Mouse (Mus musculus): Measurements from ENCODE around the gene Polm. TPM values are rescaled to one million over a fixed set of nuclear protein-coding genes. Genes with fewer than 3 reads are reported as not detected.
A peak's percentile ranks its signal among the peaks of the same experiment; 100 is the strongest.
"Not testable (repeated sequence)": the region's sequence is repeated elsewhere in the genome, so short reads cannot be mapped to it uniquely, and the experiment has no call there.

Polm gene
- polyA plus RNA-seq, 1 experiment from 2014 or later, result 3.9 TPM

GRCm38 (mm10) chr11:5828509-5829191, 9.2 kb downstream of the Polm start:
- Histone ChIP-seq H3K27ac (ENCODE audit: low read depth, low read length) (no peak overlapping the region), H3K9ac (ENCODE audit: low read length) (no peak overlapping the region), H3K4me2 (ENCODE audit: low read length) (no peak overlapping the region), H3K4me3 (ENCODE audit: low read depth, low read length) (no peak overlapping the region), H3K36me3 (ENCODE audit: control insufficient read depth, insufficient read depth, low read length) (peaks cover 41% of the 10 kb centered on the region), H3K9me3 (replicated peaks; ENCODE audit: control insufficient read depth, low read length) (no peaks in the 10 kb centered on the region), H3K4me1 (ENCODE audit: control insufficient read depth, insufficient read depth, low read length) (no peaks in the 10 kb centered on the region), H3K27me3 (replicated peaks; ENCODE audit: control insufficient read depth, insufficient read depth, low read length) (no peaks in the 10 kb centered on the region)
- no peak for ATAC-seq
- DNase-seq (ENCODE audit: low spot score), result no peak
- 90% methylated on average over 11 of the region's 11 CpGs for WGBS

GRCm38 (mm10) chr11:5827931-5828330, 9.9 kb downstream of the Polm start:
- DNase-seq (ENCODE audit: low spot score) (no peak), ATAC-seq (no peak)
- H3K4me2 ChIP-seq (ENCODE audit: low read length), result no peak overlapping the region
- H3K9me3 ChIP-seq (replicated peaks; ENCODE audit: control insufficient read depth, low read length), result no peaks in the 10 kb centered on the region
- H3K27ac ChIP-seq (ENCODE audit: low read depth, low read length), result no peak overlapping the region
- no peaks in the 10 kb centered on the region for H3K27me3 ChIP-seq (replicated peaks; ENCODE audit: control insufficient read depth, insufficient read depth, low read length)
- H3K4me1 ChIP-seq (ENCODE audit: control insufficient read depth, insufficient read depth, low read length), result no peaks in the 10 kb centered on the region
- no peak overlapping the region for H3K4me3 ChIP-seq (ENCODE audit: low read depth, low read length)
- WGBS, result 91% methylated on average over 5 of the region's 5 CpGs
- H3K9ac ChIP-seq (ENCODE audit: low read length), result no peak overlapping the region
- peaks cover 41% of the 10 kb centered on the region for H3K36me3 ChIP-seq (ENCODE audit: control insufficient read depth, insufficient read depth, low read length)

- no peak overlapping the region for H3K4me2 ChIP-seq (ENCODE audit: low read length)
- H3K4me1 ChIP-seq (ENCODE audit: control insufficient read depth, insufficient read depth, low read length), result no peaks in the 10 kb centered on the region
- peaks cover 24% of the 10 kb centered on the region for H3K36me3 ChIP-seq (ENCODE audit: control insufficient read depth, insufficient read depth, low read length)
- H3K4me3 ChIP-seq (ENCODE audit: low read depth, low read length), result no peak overlapping the region
- ATAC-seq, result no peak
- no peaks in the 10 kb centered on the region for H3K27me3 ChIP-seq (replicated peaks; ENCODE audit: control insufficient read depth, insufficient read depth, low read length)
- no peaks in the 10 kb centered on the region for H3K9me3 ChIP-seq (replicated peaks; ENCODE audit: control insufficient read depth, low read length)
- H3K27ac ChIP-seq (ENCODE audit: low read depth, low read length), result no peak overlapping the region
- DNase-seq (ENCODE audit: low spot score), result no peak
- H3K9ac ChIP-seq (ENCODE audit: low read length), result no peak overlapping the region
Observed at GRCm38 (mm10) chr11:5825432-5825831, 12.4 kb downstream of the Polm start.

GRCm38 (mm10) chr11:5819223-5819622, 18.6 kb downstream of the Polm start:
- H3K36me3 ChIP-seq (ENCODE audit: control insufficient read depth, insufficient read depth, low read length), result no peaks in the 10 kb centered on the region
- no peak for DNase-seq (ENCODE audit: low spot score)
- 78% methylated on average over 2 of the region's 2 CpGs for WGBS
- H3K27ac ChIP-seq (ENCODE audit: low read depth, low read length), result no peak overlapping the region
- H3K9ac ChIP-seq (ENCODE audit: low read length), result no peak overlapping the region
- no peaks in the 10 kb centered on the region for H3K9me3 ChIP-seq (replicated peaks; ENCODE audit: control insufficient read depth, low read length)
- no peaks in the 10 kb centered on the region for H3K27me3 ChIP-seq (replicated peaks; ENCODE audit: control insufficient read depth, insufficient read depth, low read length)
- no peaks in the 10 kb centered on the region for H3K4me1 ChIP-seq (ENCODE audit: control insufficient read depth, insufficient read depth, low read length)
- no peak overlapping the region for H3K4me3 ChIP-seq (ENCODE audit: low read depth, low read length)
- no peak overlapping the region for H3K4me2 ChIP-seq (ENCODE audit: low read length)
- ATAC-seq, result no peak

- Histone ChIP-seq H3K27me3 (replicated peaks; ENCODE audit: control insufficient read depth, insufficient read depth, low read length) (no peaks in the 10 kb centered on the region), H3K27ac (ENCODE audit: low read depth, low read length) (no peak overlapping the region), H3K9me3 (replicated peaks; ENCODE audit: control insufficient read depth, low read length) (no peaks in the 10 kb centered on the region), H3K36me3 (ENCODE audit: control insufficient read depth, insufficient read depth, low read length) (no peaks in the 10 kb centered on the region), H3K4me3 (ENCODE audit: low read depth, low read length) (no peak overlapping the region), H3K4me2 (ENCODE audit: low read length) (no peak overlapping the region), H3K9ac (ENCODE audit: low read length) (no peak overlapping the region), H3K4me1 (ENCODE audit: control insufficient read depth, insufficient read depth, low read length) (no peaks in the 10 kb centered on the region)
- ATAC-seq (no peak), DNase-seq (ENCODE audit: low spot score) (no peak)
- WGBS, result 78% methylated on average over 10 of the region's 10 CpGs
Observed at GRCm38 (mm10) chr11:5813381-5813780, 24.4 kb downstream of the Polm start.

GRCm38 (mm10) chr11:5809487-5809886, 28.3 kb downstream of the Polm start:
- H3K4me2 ChIP-seq (ENCODE audit: low read length); ATAC-seq; DNase-seq (ENCODE audit: low spot score): not testable (repeated sequence)

GRCm38 (mm10) chr11:5807956-5808355, 29.9 kb downstream of the Polm start:
- no peak for ATAC-seq
- H3K4me1 ChIP-seq (ENCODE audit: control insufficient read depth, insufficient read depth, low read length), result no peaks in the 10 kb centered on the region
- DNase-seq (ENCODE audit: low spot score), result no peak
- H3K27ac ChIP-seq (ENCODE audit: low read depth, low read length), result no peak overlapping the region
- no peak overlapping the region for H3K9ac ChIP-seq (ENCODE audit: low read length)
- H3K9me3 ChIP-seq (replicated peaks; ENCODE audit: control insufficient read depth, low read length), result no peaks in the 10 kb centered on the region
- no peak overlapping the region for H3K4me2 ChIP-seq (ENCODE audit: low read length)
- no peaks in the 10 kb centered on the region for H3K36me3 ChIP-seq (ENCODE audit: control insufficient read depth, insufficient read depth, low read length)
- no peaks in the 10 kb centered on the region for H3K27me3 ChIP-seq (replicated peaks; ENCODE audit: control insufficient read depth, insufficient read depth, low read length)
- H3K4me3 ChIP-seq (ENCODE audit: low read depth, low read length), result no peak overlapping the region
- 84% methylated on average over 9 of the region's 9 CpGs for WGBS

More at GRCm38 (mm10) chr11:5809487-5809886, 28.3 kb downstream of the Polm start:
- WGBS, result 92% methylated on average over 4 of the region's 4 CpGs
- not testable (repeated sequence) for H3K27ac ChIP-seq (ENCODE audit: low read depth, low read length); H3K4me1 ChIP-seq (ENCODE audit: control insufficient read depth, insufficient read depth, low read length); H3K9ac ChIP-seq (ENCODE audit: low read length); H3K36me3 ChIP-seq (ENCODE audit: control insufficient read depth, insufficient read depth, low read length); H3K4me3 ChIP-seq (ENCODE audit: low read depth, low read length); H3K27me3 ChIP-seq (replicated peaks; ENCODE audit: control insufficient read depth, insufficient read depth, low read length); H3K9me3 ChIP-seq (replicated peaks; ENCODE audit: control insufficient read depth, low read length)

GRCm38 (mm10) chr11:5805711-5806110, 32.1 kb downstream of the Polm start:
- Histone ChIP-seq H3K4me2 (ENCODE audit: low read length) (no peak overlapping the region), H3K27ac (ENCODE audit: low read depth, low read length) (no peak overlapping the region)
- no peak for ATAC-seq

GRCm38 (mm10) chr11:5804174-5804573, 33.6 kb downstream of the Polm start:
- Histone ChIP-seq H3K4me3 (ENCODE audit: low read depth, low read length) (no peak overlapping the region), H3K9ac (ENCODE audit: low read length) (no peak overlapping the region), H3K4me1 (ENCODE audit: control insufficient read depth, insufficient read depth, low read length) (no peaks in the 10 kb centered on the region), H3K9me3 (replicated peaks; ENCODE audit: control insufficient read depth, low read length) (no peaks in the 10 kb centered on the region), H3K27me3 (replicated peaks; ENCODE audit: control insufficient read depth, insufficient read depth, low read length) (no peaks in the 10 kb centered on the region), H3K36me3 (ENCODE audit: control insufficient read depth, insufficient read depth, low read length) (peaks cover 27% of the 10 kb centered on the region), H3K27ac (ENCODE audit: low read depth, low read length) (no peak overlapping the region), H3K4me2 (ENCODE audit: low read length) (no peak overlapping the region)
- DNase-seq (ENCODE audit: low spot score) (no peak), ATAC-seq (peak; percentile 20; the same call in 1 of the 2 replicates)
- WGBS, result 69% methylated on average over 5 of the region's 5 CpGs

More at GRCm38 (mm10) chr11:5805711-5806110, 32.1 kb downstream of the Polm start:
- H3K36me3 ChIP-seq (ENCODE audit: control insufficient read depth, insufficient read depth, low read length), result peaks cover 11% of the 10 kb centered on the region
- no peak overlapping the region for H3K9ac ChIP-seq (ENCODE audit: low read length)
- H3K9me3 ChIP-seq (replicated peaks; ENCODE audit: control insufficient read depth, low read length), result no peaks in the 10 kb centered on the region
- H3K4me3 ChIP-seq (ENCODE audit: low read depth, low read length), result no peak overlapping the region
- no peaks in the 10 kb centered on the region for H3K27me3 ChIP-seq (replicated peaks; ENCODE audit: control insufficient read depth, insufficient read depth, low read length)
- H3K4me1 ChIP-seq (ENCODE audit: control insufficient read depth, insufficient read depth, low read length), result no peaks in the 10 kb centered on the region
- 85% methylated on average over 3 of the region's 3 CpGs for WGBS
- no peak for DNase-seq (ENCODE audit: low spot score)

Measured in forebrain, embryonic 14.5 days (tissue).